Mouse (Mus musculus) retina, postnatal 1 day (tissue): ENCODE data around the gene Cdan1.

Experiments used
- DNase-seq: peaks from one replicate; pipeline ENCODE4 v3.0.0-alpha.2; 2012

The Cdan1 gene

GRCm38 (mm10) chr2:120849449-120850423 lies at the start of gene Cdan1:
Gene Cdan1 (minus strand): TSS chr2:120850128.
- peak; percentile 74 for DNase-seq

DNA sequence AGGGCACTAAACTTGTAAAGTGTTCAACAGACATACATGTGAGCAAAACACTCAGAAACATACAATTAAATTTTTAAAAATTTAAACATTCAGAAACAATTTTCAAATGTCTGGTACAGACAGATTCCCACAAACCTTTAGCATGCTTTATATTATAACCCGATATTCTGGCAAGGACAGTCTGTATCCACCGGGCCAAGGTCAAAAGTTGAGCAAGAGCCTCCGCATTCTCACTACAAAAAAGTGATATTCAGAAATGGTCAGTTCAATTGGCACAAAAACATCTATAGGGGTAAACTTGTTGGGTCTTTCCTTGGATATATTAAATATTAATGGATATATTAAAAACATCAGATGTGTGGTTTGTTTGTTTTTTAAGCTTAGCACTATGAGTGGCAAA lies 46.4 kb upstream of the Cdan1 start:
- DNase-seq = no peak

GRCm38 (mm10) chr2:120887601-120888000 lies 37.7 kb upstream of the Cdan1 start:
- DNase-seq = no peak

DNA sequence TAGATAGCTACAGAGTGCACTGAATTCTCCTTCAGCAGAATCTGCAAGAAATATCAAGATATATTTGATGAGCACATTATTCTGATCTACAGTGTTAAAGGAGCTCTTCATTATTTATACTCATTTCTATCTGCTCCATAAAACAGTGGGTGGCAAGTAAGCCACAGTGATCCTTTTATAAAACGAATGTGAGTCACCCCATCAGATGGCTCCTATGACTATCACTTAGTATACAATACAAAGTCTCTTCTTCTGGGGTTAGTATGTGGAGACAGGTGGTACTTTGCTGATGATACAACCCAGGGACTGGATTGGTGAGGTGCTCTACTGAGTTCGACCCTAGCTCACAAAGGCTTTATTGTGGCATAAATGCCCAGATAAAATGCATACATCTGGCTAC lies 23.3 kb upstream of the Cdan1 start:
- no peak for DNase-seq

- no peak for DNase-seq
Observed at GRCm38 (mm10) chr2:120871447-120872336, 21.8 kb upstream of the Cdan1 start.

GRCm38 (mm10) chr2:120867336-120867735 lies 17.4 kb upstream of the Cdan1 start:
- no peak for DNase-seq

GRCm38 (mm10) chr2:120866561-120866960 lies 16.6 kb upstream of the Cdan1 start:
- peak; percentile 63 for DNase-seq

DNA sequence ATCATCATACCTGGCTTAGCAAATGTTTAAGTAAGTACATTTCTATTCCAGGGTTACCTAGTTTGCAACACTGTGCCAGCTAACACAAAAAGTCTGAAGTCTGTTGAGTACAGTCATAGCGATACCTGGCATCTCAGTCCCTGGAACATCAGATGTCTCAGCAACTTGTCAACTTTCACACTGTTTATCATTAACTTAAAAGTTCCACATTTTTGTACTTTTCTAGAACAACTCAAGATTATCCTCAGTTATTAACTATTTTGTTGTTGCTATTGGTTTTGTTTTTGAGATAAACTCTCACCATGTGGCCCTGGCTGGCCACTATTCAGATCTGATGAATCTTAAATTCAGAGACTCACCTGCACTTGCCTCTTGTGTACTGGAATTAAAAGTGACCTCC lies 13.5 kb upstream of the Cdan1 start:
- no peak for DNase-seq

DNA sequence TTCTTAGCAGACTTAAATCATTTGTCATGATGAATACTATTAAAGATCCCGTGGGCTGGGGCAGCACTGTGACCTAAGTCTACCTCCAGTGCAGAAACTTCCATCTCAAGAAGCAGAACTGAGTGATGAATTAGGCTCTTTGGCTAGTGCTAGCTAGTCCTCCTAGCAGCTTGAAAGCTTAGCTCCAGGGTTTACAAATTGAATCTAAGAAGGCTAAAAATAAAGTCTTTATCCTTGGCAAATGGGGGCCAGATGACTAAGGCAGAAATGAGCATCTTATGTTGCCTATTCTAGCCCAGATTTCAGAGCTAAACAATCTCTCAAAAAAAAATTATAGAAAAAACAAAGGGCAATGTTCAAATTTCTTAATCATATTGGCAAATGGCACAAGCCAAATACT lies 10.8 kb upstream of the Cdan1 start:
- DNase-seq = no peak

DNA sequence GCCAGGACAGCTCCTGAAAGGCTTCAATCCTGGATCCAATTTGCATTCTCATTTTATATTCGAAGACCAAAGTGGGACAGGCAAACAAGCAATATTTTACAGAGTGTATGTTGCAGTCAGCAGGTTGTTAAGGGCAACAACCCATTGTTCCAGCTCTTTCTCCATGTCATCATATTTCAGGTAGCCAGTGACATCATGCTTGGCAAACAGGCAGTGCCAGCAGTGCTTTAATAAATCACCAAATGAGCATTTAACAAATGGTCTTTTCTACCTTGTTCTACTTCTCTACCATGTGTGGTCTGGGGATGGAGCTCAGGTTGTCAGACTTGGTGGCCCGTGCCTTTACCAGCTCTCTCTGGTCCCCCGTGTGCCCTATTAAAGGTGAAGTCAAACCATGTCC lies 8.2 kb upstream of the Cdan1 start:
- DNase-seq = no peak

DNA sequence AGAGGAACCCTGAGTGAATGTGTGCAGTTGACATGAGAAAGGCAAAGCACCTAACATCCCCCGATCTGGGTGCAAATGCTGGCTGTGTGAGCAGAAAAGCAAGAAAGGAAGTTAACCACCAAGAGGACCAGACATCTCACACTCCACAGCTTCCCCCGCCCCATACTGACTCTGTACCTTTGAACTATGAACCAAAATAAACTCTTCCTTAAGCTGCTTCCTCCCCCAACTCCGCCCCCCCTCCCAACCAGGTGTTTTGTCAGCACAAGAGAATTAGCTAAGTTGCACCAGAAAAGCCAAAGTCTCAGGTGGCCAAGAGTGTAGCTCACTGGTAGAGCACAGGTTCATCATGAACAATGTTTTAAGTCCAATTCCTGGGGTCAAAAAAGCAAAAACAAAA lies 3.2 kb upstream of the Cdan1 start:
- no peak for DNase-seq

DNA sequence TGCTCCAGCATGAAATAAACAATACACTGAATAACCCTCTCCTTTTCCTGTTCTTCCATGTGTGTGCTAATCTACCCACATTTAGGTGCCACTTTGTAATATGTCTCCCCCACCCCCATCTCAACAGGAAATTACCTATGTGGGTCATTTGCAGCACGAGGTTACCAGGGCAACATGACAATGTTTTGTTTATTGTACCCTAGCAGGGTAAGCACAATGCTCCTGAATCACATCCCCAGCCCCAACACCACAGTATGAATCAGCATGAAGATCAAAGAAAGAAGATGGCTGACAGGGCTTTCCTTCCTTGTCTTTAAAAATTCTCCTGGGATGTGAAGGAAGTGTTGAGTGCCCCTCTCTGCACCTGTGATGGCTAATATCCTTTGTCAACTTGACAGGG lies 2.7 kb upstream of the Cdan1 start:
- DNase-seq = peak; percentile 40

GRCm38 (mm10) chr2:120850424-120851082 lies 625 bp upstream of the Cdan1 start, which contains the start of gene Ttbk2:
Gene Ttbk2 (minus strand): TSS chr2:120850604.
- peak; percentile 99 for DNase-seq

GRCm38 (mm10) chr2:120845280-120845679 lies 4.6 kb downstream of the Cdan1 start:
- no peak for DNase-seq

- no peak for DNase-seq
Observed at GRCm38 (mm10) chr2:120843990-120844389, 5.9 kb downstream of the Cdan1 start.

GRCm38 (mm10) chr2:120841211-120841610 lies 8.7 kb downstream of the Cdan1 start:
- DNase-seq = no peak

- DNase-seq = no peak
Observed at GRCm38 (mm10) chr2:120835167-120835566, 14.8 kb downstream of the Cdan1 start.

GRCm38 (mm10) chr2:120826936-120827638 lies 22.8 kb downstream of the Cdan1 start:
- no peak for DNase-seq

DNA sequence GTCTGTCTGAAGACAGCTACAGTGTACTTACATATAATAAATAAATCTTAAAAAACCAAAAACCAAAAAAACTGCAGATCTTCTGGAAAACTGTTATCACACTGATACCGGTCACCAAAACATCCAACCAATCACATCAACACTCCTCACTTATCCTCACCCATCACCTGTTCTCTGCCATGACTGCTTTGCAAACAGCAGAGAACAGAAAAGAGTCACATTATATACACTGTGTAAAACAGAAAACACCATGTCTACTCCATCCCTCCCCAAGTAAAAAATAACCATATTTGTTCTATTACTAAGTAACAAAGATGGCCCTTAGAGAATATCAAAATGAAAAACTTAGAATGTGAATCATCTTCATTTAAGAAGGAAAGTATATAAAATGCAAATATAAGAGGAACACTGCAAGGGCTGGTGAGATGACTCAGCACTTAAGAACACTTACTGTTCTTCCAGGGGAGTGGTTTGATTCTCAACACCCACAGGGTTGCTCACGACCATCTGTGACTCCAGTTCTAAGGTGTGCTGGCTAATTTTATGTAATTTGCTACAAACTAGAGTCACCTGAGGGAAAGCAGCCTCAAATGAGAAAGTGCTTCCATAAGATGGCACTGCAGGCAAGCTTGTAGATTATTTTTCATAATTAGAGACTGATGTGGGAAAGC lies 79.5 kb downstream of the Cdan1 start:
- DNase-seq = no peak

GRCm38 (mm10) chr2:120761922-120762321 lies 88.0 kb downstream of the Cdan1 start:
- no peak for DNase-seq

DNA sequence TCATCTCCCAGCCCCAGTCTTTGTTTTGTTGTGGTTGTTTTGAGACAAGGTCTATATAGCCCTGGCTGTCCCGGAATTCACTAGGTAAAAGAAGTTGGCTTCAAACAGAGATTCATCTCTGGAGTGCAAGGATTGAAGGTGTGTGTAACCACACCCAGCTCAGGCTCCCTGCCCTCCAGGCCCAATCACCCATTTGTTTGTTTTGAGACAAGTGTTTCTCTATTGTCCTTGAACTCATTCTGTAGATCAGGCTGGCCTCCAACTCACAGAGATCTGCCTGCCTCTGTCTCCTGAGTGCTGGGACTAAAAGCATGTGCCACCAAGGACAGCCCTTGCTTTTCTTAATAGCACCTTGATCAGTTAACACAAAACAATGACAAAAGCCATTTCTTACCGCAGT lies 101.9 kb downstream of the Cdan1 start:
- no peak for DNase-seq

DNA sequence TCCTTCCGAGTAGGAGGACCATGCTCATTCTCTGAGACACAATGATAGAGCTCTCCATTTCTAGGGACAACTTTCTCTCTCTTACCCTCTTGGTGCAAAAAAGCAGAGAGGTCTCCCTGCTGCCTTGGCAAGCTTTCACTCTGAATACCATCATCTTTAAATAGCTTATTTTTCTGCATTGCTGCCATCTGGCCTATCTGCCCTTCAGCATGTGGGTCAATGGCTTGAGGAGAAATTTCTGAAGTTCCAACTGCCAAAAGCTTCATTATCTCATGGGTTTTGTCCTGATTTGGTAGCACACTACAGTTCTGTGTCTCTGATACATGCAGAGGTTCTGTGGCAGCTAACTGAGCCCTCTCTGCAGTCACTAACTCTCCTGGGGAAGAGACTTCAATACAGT lies 104.4 kb downstream of the Cdan1 start:
- DNase-seq = no peak
